Mouse (Mus musculus) bone marrow, adult 2 months (tissue): ENCODE results near the gene Rassf8. TPM values are rescaled to one million over a fixed set of nuclear protein-coding genes. Genes with fewer than 3 reads are reported as not detected.

Source experiments
- H3K27ac ChIP-seq: fragments of 200-500 bp; 2 replicates; pipeline ENCODE4 v1.5.1; 2012; ENCODE audit warnings: low read depth, mild to moderate bottlenecking, control low read depth, inconsistent platforms, low read length; ENCODE audit not compliant: control insufficient read depth, poor library complexity, insufficient read depth
- H3K4me1 ChIP-seq: fragments of 200-500 bp; 2 replicates; pipeline ENCODE4 v1.6.1; 2011; ENCODE audit warnings: low read length; ENCODE audit not compliant: control insufficient read depth, insufficient read depth
- H3K4me3 ChIP-seq: fragments of 200-500 bp; replicated peaks from 2 replicates; pipeline ENCODE3; 2011; ENCODE audit warnings: mild to moderate bottlenecking, low read depth, low read length, control low read depth; ENCODE audit not compliant: control insufficient read depth
- CTCF ChIP-seq: fragments of 200-500 bp; IDR thresholded peaks from 2 replicates; pipeline ENCODE4 v1.5.1; 2011; ENCODE audit warnings: low read length, control low read depth; ENCODE audit not compliant: control insufficient read depth, insufficient read depth
- POLR2A ChIP-seq: fragments of 200-500 bp; IDR thresholded peaks from 2 replicates; pipeline ENCODE4 v1.6.1; 2011; ENCODE audit warnings: low read depth, mild to moderate bottlenecking, control low read depth, low read length, borderline replicate concordance; ENCODE audit not compliant: control insufficient read depth
- WGBS: fragments of 180-500 bp; shearing (Covaris S2); methylation state at CpG from one replicate; pipeline ENCODE4 v1.1.7; 2018; 5-methylcytosine and 5-hydroxymethylcytosine counted together
- polyA plus RNA-seq: library from polyadenylated mRNA; stranded (reverse); fragments of >200 nt; gene quantifications from 2 replicates; pipeline ENCODE4 v1.2.4, GENCODE M21; 2011; ENCODE audit warnings: low replicate concordance; ENCODE audit not compliant: missing spikeins, insufficient read depth, insufficient read length

Rassf8 gene
- polyA plus RNA-seq, 1 experiment = 3.5 TPM

DNA sequence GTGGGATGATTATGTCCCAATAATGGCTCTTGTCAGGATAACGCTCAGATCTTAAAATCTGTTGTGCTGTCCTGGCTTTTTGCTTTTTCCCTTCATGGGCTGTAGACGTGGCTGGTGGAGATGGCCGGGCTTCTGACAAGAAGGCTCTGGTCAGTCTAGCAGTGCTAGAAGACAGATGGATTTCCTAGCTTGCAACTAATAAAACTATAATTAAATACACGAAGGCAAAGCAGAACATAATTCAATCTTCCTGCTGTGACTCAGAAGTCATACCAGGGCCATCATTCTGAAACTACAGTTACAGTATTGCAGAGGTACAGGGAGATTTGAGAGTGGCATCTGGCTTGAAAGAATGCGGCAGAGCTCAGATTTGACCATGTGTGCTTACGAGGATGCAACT is 7.3 kb upstream of the Rassf8 start:
- 81% methylated on average over 6 of the region's 6 CpGs for WGBS
- no peak overlapping the region for H3K4me3 ChIP-seq
- no peak overlapping the region for H3K27ac ChIP-seq
- TF ChIP-seq POLR2A = no peak
- TF ChIP-seq CTCF = no peak
- H3K4me1 ChIP-seq = no peaks in the 10 kb centered on the region

DNA sequence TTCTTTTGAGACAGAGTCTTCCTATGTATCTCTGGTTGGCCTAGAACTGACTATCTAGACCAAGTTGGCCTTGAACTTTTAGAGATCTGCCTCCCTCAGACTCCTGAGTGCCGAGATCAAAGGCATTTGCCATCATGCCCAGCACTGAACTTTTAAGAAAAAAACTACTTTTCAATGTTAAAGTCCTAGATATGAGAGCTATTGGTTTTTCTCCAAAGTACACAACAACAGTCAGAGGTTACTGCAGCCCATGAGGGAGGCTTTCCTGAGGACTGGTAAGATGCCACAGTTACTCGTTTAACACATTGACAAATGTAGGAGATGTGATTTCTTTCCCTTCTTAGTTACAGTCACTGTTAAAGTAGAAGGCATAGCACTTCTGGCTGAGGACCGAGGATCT is 6.5 kb upstream of the Rassf8 start:
- no peak for TF ChIP-seq POLR2A
- TF ChIP-seq CTCF = no peak
- Histone ChIP-seq H3K4me1 (no peaks in the 10 kb centered on the region), H3K4me3 (no peak overlapping the region), H3K27ac (no peak overlapping the region)
- 80% methylated on average over 3 of the region's 3 CpGs for WGBS

DNA sequence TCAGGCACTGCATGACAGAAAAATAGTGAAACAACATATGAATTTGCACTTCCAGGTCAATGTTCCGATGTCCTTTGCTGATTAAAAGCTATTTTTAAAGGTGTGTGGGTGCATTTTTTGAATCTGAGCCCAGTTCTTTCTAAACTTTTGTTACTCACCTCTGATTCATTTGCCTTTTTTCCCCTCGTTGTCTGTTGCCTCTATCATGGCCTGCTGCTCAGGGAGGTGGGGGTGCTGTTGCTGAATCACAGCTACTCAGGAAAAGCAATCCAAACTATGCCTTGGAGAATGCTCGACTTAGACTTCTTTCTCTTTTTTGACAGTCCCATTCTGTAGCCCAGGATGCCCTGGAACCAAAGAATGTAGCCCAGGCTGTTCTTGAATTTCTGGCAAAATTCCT is 1.3 kb upstream of the Rassf8 start:
- H3K4me3 ChIP-seq = no peak overlapping the region
- H3K4me1 ChIP-seq = no peaks in the 10 kb centered on the region; the same call in 1 of the 2 replicates
- H3K27ac ChIP-seq = no peak overlapping the region
- no peak for TF ChIP-seq CTCF
- no peak for TF ChIP-seq POLR2A
- WGBS = 37% methylated on average over 3 of the region's 3 CpGs

DNA sequence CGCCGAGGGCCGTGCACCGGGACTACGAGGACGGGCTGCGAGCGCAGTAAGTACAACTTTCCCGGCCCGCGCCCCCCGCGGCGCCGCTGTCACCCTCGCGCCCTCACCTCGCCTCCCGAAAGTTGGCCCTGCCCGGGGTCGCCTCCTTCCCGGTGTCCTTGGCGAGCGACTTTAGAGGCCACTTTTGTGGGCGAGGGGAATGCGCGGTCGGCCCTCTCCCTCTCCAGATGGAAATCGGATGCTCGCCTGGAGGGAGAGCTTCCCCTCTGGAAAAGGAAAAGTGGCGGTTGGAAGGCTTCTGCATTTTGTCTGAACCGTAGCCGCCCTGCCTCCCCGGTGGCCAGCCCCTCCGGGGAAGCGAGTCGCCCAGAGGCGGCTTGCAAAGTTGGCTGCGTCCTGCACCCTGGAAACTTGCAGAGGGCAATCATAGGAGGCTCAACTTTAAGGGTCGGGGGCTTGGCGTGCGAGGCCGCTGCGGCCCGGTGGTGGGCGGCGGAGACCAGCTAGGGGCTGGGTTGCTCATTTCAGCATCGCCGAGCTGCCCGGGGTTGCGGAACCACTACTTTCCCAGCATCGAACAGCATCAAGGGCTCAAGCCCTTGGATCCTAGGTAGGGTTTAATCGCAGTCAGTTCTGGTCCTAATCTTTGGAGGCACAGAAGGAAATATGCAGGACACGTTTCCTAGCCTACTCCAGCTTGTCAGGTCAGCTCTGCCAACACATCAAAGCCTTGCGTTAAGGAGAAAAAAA is 548 bp downstream of the Rassf8 start:
- TF ChIP-seq POLR2A (no peak), CTCF (no peak)
- Histone ChIP-seq H3K4me3 (peak overlapping the region; percentile 67), H3K4me1 (no peaks in the 10 kb centered on the region; the same call in 1 of the 2 replicates), H3K27ac (peak overlapping the region; percentile 42; the same call in 1 of the 2 replicates)
- WGBS = under 1% methylated on average over 55 of the region's 55 CpGs

DNA sequence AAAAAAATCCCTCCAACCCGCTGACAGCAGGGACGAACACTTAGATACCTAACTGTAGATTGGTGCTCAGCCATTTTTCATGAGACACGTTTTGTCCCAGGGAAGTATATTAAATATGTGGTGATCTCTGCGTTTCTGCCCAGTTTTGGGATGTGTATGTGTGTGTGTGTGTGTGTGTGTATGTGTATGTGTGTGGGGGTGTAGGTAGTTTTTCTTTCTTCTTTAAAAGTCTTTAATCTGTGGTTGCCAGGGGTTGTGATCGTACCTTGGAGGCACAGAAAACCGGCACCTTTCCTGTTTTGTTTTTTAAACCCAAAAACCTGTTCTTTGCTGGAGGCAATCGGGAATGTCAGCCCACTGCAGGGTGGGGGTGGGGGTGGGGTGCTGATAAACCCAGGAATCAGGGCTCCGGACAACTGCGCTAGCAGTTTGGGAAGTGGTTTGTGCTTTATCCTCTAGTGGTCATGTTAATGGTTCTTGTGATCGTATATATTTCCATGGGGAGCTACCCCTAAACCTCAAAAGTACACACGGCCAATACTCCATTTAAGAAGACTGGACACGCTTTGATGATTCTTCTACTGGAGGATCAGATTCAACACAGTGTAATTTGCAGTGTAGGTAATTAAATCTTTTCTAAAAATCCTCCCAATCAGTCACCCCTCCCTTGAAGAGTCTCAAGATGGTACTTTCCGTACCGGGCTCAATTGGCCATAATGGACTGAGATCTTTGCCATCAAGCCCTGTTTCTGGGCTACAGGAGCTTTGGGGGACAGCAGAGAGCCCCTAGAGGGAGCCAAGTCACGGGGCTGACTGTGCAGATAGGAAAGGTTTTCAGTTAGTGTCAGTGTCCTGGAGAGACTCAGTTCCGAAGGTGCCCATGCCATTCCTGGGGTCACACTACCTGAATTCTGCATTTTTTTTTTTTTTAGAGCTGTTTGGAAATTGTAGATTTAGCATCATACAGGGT is 1.4 kb downstream of the Rassf8 start:
- no peak overlapping the region for H3K27ac ChIP-seq
- H3K4me3 ChIP-seq = peak overlapping the region; percentile 67
- TF ChIP-seq POLR2A (no peak), CTCF (no peak)
- H3K4me1 ChIP-seq = no peaks in the 10 kb centered on the region; the same call in 1 of the 2 replicates
- WGBS = 16% methylated on average over 16 of the region's 16 CpGs

DNA sequence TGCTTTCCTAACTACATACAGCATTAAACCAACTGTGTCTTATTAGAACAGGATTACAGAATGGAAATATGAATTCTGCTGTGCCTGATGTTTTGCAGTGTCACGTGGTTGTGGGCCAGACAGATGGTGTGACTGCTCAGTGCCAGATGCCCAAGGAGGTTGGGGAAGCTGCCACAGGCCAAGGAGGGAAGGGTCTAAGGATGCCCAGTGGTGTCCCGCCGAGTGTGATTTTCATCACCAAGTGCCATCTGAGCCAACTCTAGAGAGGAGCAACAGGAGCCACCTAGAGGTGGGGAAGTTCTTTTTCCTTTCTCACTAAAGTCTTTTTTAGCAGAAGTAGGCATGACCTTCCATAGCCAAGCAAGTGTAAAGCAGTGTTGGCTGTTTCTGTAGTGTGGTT is 3.8 kb downstream of the Rassf8 start:
- TF ChIP-seq CTCF = no peak
- no peak for TF ChIP-seq POLR2A
- H3K4me1 ChIP-seq = no peaks in the 10 kb centered on the region
- 68% methylated on average over 3 of the region's 3 CpGs for WGBS
- no peak overlapping the region for H3K4me3 ChIP-seq
- no peak overlapping the region for H3K27ac ChIP-seq

DNA sequence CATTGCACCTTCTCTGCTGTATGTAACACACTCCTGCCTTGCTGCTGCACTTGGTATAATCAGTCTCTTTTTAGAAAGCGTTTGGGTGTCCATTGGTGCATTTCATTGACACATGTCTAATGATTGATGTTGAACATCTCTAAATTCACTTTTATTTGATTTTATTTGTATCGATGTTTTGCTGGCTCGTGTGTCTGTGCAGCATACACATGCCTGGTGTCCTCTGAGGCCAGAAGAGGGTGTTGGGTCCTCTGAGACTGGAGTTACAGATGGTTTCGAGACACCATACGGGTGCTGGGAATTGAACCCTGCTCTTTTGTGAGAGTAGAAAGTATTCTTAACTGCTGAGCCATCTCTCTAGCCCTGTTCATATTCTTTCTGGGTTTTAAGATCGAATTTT is 6.7 kb downstream of the Rassf8 start:
- WGBS = 79% methylated on average over 6 of the region's 6 CpGs
- Histone ChIP-seq H3K4me3 (no peak overlapping the region), H3K27ac (no peak overlapping the region), H3K4me1 (no peaks in the 10 kb centered on the region)
- TF ChIP-seq CTCF (no peak), POLR2A (no peak)

DNA sequence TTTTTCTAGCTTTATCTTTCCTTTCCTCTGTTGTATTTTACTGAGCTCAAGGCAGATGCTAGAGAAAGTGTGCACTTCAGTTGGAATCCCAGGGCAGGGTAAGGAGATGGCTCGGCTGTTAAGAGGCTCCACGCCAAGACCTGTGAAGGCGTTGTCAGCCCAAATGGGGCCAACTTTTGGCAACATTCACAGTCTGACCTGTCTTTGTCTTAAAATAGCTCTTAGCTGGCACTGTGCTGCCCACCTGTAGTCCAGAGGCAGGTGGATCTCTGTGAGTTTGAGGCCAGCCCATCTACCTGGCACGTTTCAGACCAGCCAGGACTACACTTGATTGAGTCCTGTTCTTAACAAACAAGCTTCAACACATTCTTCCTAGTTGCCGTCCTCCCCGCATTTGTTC is 7.9 kb downstream of the Rassf8 start:
- Histone ChIP-seq H3K4me3 (no peak overlapping the region), H3K4me1 (no peaks in the 10 kb centered on the region), H3K27ac (no peak overlapping the region)
- TF ChIP-seq POLR2A = no peak
- TF ChIP-seq CTCF = no peak
- 75% methylated on average over 6 of the region's 6 CpGs for WGBS
